Mouse (Mus musculus): ENCODE data around the gene Sp8. TPM values are rescaled to one million over a fixed set of nuclear protein-coding genes. Genes with fewer than 3 reads are reported as not detected.
A peak's percentile ranks its signal among the peaks of the same experiment; 100 is the strongest.

The Sp8 gene
- not detected for total RNA-seq (2021)
- long read RNA-seq, experiment 1 = 0 reads
- long read RNA-seq, experiment 2 = 0 reads

GRCm38 (mm10) chr12:118846221-118846620 is at the start of gene Sp8:
Sp8 (plus strand) TSS chr12:118846329.
- DNase-seq = no peak

GRCm38 (mm10) chr12:118811328-118811961 is 34.7 kb upstream of the Sp8 start:
- DNase-seq = no peak

GRCm38 (mm10) chr12:118814561-118814960 is 31.6 kb upstream of the Sp8 start:
- DNase-seq = no peak

GRCm38 (mm10) chr12:118816156-118816555 is 30.0 kb upstream of the Sp8 start:
- no peak for DNase-seq

GRCm38 (mm10) chr12:118829881-118830280 is 16.2 kb upstream of the Sp8 start:
- no peak for DNase-seq

- no peak for DNase-seq
Observed at GRCm38 (mm10) chr12:118836411-118837341, 9.5 kb upstream of the Sp8 start.

- DNase-seq = no peak
Observed at GRCm38 (mm10) chr12:118837361-118837760, 8.8 kb upstream of the Sp8 start.

DNA sequence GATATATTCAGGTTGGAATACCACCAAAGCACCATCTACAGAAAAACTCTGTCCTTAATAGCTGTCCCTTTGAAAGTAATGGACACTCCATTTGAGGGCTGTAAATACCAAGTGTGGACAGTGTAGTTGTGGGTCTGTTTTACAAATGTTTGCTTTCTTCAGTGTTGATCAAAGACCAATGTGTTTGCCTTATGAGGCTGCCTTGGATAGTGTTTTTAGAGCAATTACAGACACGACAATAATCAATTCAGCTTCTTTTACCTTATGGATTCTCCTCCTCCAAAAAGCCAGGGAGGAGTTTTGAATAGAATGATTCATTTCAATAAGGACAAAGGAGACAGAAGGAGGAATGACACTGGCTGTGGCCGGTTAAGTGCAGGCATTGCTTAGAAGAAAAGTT is 7.9 kb upstream of the Sp8 start:
- no peak for DNase-seq

- no peak for DNase-seq
Observed at GRCm38 (mm10) chr12:118839398-118839797, 6.7 kb upstream of the Sp8 start.

GRCm38 (mm10) chr12:118840301-118840700 is 5.8 kb upstream of the Sp8 start:
- DNase-seq = no peak

- DNase-seq = no peak
Observed at GRCm38 (mm10) chr12:118840861-118841260, 5.3 kb upstream of the Sp8 start.

DNA sequence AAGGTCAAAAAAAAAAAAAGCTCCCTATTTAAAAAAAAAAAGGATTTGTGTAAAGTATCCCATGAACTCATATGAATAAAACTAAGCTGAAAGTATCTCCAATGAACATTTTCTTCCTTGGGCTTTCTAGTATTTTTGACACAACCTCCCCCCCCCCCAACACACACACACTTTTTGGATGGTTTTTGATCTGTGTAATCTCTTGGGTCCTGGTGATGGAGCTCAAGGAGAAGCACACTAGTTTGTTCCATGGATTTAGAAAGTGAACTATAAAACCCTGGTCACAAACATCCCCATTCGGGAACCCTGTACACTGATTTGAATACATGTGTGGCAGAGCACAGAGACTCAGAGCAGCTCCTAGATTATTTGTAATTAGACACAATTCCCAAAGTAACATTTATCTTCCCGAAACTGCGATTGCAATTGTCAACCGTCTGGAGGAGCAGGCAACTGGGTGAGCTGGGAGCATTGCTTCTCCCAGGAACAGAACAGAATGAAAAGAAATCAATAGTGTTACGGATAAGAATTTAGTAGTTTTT is 4.7 kb upstream of the Sp8 start:
- no peak for DNase-seq

GRCm38 (mm10) chr12:118841971-118842550 is 4.1 kb upstream of the Sp8 start:
- DNase-seq = no peak

DNA sequence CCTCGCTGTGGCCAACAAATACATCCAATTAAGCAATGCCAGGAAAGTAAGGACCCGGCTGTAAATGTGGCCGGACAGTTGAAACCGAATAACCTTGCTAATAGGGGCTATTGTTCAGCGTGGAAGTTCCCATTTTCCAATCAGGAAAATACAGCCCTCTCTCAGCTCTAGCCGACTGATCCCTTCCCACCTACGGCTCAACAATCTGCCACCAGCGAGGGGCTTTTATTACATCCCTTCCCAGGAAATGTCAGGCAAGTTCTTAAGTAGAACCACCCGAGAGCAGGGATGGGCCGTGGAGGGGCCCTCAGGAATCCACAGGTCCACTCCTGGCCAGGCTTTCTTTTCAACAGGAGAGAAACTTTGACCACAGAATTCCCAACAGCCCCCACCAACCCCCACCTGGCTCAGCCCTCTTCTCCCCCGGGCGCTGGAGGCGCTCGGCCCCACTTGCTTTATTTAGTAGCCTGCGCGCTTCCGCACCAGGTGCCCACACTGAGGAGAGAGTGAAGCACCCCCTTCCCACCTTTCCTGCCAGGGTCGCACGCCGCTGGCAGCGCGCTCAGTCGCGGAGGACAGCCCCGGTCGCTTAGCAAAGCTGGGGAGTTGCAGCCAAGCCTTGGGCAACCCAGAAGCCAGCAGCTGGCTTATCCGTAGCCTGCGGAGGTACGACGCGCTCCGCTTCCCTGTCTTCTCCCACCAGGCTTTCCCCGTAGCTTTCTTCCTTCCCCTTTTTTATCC is 3.3 kb upstream of the Sp8 start:
- no peak for DNase-seq

DNA sequence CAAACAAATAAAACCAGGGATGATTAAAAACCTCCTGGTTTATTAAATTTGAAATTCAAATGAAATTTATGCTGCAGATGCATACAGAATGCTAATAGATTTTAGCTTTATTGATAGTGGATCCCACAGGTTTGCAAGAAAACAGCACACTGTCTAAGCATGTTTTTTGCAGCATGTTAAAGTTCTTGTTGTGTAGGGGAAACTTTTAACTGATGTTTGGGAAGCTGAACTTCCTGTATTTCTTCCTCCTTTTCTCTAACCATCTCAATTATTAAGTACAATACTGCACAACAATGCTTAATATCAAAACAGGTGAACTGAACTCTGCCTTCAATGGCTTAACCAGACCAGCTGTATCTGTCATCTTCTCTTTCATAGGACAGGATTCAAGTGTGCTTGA is 2.0 kb upstream of the Sp8 start:
- DNase-seq = no peak

DNA sequence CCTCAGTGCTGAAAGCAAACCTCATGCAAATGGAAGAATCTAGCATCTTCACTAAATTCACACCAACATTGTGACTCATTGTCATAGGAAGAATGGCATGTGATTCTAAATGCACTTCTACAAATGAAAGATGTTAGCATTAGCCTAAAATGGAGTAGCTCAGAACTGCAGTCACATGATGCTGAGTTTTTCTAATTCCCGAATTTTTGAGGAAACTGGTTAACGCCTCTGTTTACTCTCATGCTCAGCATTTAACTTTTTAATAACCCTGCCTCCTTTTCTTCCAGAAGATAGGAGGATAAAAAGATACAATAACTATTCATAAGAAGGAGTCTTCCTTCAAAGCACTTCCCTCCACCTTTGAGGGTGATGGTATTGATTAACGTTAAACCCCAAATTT is 1.3 kb upstream of the Sp8 start:
- DNase-seq = no peak

- no peak for DNase-seq
Observed at GRCm38 (mm10) chr12:118845351-118845750, 778 bp upstream of the Sp8 start.

GRCm38 (mm10) chr12:118846649-118847321 is 656 bp downstream of the Sp8 start:
- DNase-seq = peak in 1 of 2 experiments; percentile 36

- DNase-seq = no peak
Observed at GRCm38 (mm10) chr12:118847381-118847780, 1.3 kb downstream of the Sp8 start.

DNA sequence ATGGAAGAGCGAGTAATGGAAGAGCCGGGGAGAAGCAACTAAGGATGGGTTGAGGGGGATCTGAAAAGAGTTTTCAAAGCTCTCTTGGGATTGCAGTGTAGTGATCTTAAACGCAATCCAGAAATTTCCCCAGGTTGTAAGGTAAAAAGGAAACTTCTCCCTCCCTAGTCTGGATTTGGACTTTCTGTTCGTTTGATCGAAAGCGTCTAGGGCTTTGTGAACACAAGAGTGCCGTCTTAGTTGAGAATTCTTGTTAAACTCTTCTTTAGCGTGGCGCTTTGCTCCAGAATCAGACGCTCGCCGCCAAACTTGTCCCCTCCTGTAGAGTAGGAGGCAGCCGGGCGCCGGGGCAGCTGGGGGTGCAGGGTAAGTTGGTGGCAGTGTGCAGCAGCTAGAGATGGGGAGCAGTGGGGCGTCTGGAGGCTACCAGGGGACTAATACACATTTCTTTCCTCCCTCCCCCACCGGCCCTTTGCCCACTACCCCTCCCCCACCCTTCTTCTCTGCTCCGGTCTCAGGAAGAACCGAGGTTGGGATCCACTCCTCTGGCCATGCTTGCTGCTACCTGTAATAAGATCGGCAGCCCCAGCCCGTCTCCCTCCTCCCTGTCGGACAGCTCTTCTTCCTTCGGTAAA is 1.8 kb downstream of the Sp8 start:
- peak in 1 of 2 experiments; percentile 23 for DNase-seq

Measured in heart, adult 18-20 months (tissue).